Mouse (Mus musculus) liver, embryonic 12.5 days (tissue): ENCODE data around the gene Fbxo22. TPM values are rescaled to one million over a fixed set of nuclear protein-coding genes. Genes with fewer than 3 reads are reported as not detected.

Source experiments
- ATAC-seq: fragments of 200-750 bp; cut with Nextera tagmentation; 2 replicates; pipeline ENCODE4 v1.8.0; 2017; ENCODE audit warnings: moderate number of reproducible peaks, mild to moderate bottlenecking, moderate library complexity
- H3K27ac ChIP-seq: fragments of 300-500 bp; sonication (generic); 2 replicates; pipeline ENCODE4 v1.5.1; 2016; ENCODE audit warnings: mild to moderate bottlenecking
- H3K27me3 ChIP-seq: fragments of 300-500 bp; sonication (generic); replicated peaks from 2 replicates; pipeline ENCODE4 v1.6.1; 2016; ENCODE audit warnings: mild to moderate bottlenecking, moderate library complexity
- H3K36me3 ChIP-seq: fragments of 300-500 bp; sonication (generic); 2 replicates; pipeline ENCODE4 v1.6.1; 2016; ENCODE audit warnings: mild to moderate bottlenecking, moderate library complexity
- H3K4me1 ChIP-seq: fragments of 300-500 bp; sonication (generic); 2 replicates; pipeline ENCODE4 v1.6.1; 2016
- H3K4me2 ChIP-seq: fragments of 300-500 bp; sonication (generic); 2 replicates; pipeline ENCODE4 v1.6.1; 2016; ENCODE audit warnings: mild to moderate bottlenecking, moderate library complexity
- H3K4me3 ChIP-seq: fragments of 300-500 bp; sonication (generic); 2 replicates; pipeline ENCODE4 v1.5.1; 2016; ENCODE audit warnings: mild to moderate bottlenecking, moderate library complexity
- H3K9ac ChIP-seq: fragments of 300-500 bp; sonication (generic); 2 replicates; pipeline ENCODE4 v1.6.1; 2016; ENCODE audit warnings: mild to moderate bottlenecking, moderate library complexity
- H3K9me3 ChIP-seq: fragments of 300-500 bp; sonication (generic); replicated peaks from 2 replicates; pipeline ENCODE4 v1.6.1; 2016; ENCODE audit warnings: mild to moderate bottlenecking, moderate library complexity
- WGBS: fragments of 180-500 bp; shearing (Covaris S2); methylation state at CpG from one replicate; pipeline ENCODE4 v1.1.7; 2016; ENCODE audit not compliant: insufficient replicate concordance; 5-methylcytosine and 5-hydroxymethylcytosine counted together
- polyA plus RNA-seq: library from polyadenylated mRNA; unstranded; fragments of >200 nt; fragmentation: Nextera tagmentation; extraction: Ambion mirVana; gene quantifications from 2 replicates; pipeline ENCODE4 v1.2.1, GENCODE M21; 2016

Fbxo22 gene
- polyA plus RNA-seq, 1 experiment from 2014 or later: 36.3 TPM

DNA sequence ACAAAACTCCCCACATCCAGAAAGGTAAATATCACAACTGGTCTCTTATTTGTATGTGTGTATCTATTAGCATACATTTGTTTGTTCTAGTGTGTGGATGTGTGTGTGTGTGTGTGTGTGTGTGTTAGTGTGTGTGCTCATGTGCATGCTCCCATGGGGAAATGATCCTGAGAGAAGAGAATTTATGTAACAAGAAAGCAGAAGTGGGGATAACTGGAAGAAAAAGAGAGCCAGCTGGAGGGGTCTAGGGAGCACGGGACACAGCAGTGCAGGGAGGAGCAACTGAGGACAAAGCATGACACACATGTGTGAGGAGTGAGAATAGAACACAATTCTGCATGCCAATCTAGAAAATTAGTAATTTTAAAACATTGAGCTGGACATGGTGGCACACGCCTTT, 48.4 kb downstream of the Fbxo22 start:
- Histone ChIP-seq H3K27me3 (no peaks in the 10 kb centered on the region), H3K9ac (no peak overlapping the region), H3K9me3 (no peaks in the 10 kb centered on the region), H3K4me3 (no peak overlapping the region), H3K4me1 (no peaks in the 10 kb centered on the region), H3K4me2 (no peak overlapping the region), H3K36me3 (no peaks in the 10 kb centered on the region), H3K27ac (no peak overlapping the region)
- WGBS: 79% methylated on average over 2 of the region's 2 CpGs
- no peak for ATAC-seq

DNA sequence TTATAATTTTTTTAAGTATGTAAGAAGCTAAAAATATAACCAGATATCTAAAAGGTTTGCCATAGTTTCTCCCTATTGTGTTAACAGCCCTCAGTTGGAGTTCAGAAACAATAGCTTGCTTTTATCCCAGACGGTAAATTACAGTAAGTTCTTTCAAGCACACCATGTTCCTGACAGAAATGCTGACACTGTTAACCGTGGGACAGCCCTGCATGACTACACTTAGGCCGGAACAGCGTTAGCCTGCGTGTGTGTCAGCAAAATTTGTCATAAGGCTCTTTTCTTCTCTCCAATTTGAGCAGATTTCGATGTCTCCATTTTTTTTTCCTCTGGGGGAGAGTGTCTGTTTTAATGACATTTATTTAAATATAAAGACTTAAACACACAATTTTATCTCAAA, 51.0 kb downstream of the Fbxo22 start:
- no peak overlapping the region for H3K27ac ChIP-seq
- H3K4me1 ChIP-seq: no peaks in the 10 kb centered on the region
- no peaks in the 10 kb centered on the region for H3K27me3 ChIP-seq
- no peak overlapping the region for H3K4me3 ChIP-seq
- ATAC-seq: no peak
- 76% methylated on average over 6 of the region's 6 CpGs for WGBS
- H3K9ac ChIP-seq: no peak overlapping the region
- H3K9me3 ChIP-seq: no peaks in the 10 kb centered on the region
- no peak overlapping the region for H3K4me2 ChIP-seq
- H3K36me3 ChIP-seq: no peaks in the 10 kb centered on the region

- H3K4me1 ChIP-seq: no peaks in the 10 kb centered on the region
- no peak overlapping the region for H3K27ac ChIP-seq
- no peak overlapping the region for H3K4me3 ChIP-seq
- H3K9ac ChIP-seq: no peak overlapping the region
- no peak for ATAC-seq
- H3K27me3 ChIP-seq: no peaks in the 10 kb centered on the region
- no peaks in the 10 kb centered on the region for H3K9me3 ChIP-seq
- whole genome bisulfite sequencing: 55% methylated on average over 8 of the region's 8 CpGs
- H3K36me3 ChIP-seq: no peaks in the 10 kb centered on the region
- no peak overlapping the region for H3K4me2 ChIP-seq
These were observed 55.9 kb downstream of the Fbxo22 start for GRCm38 (mm10) chr9:55264356-55265302.

GRCm38 (mm10) chr9:55271960-55272560, 63.3 kb downstream of the Fbxo22 start:
- no peaks in the 10 kb centered on the region for H3K36me3 ChIP-seq
- 27% methylated on average over 5 of the region's 5 CpGs for WGBS
- no peak overlapping the region for H3K4me3 ChIP-seq
- H3K4me1 ChIP-seq: no peaks in the 10 kb centered on the region
- H3K9ac ChIP-seq: no peak overlapping the region
- H3K4me2 ChIP-seq: no peak overlapping the region
- no peaks in the 10 kb centered on the region for H3K9me3 ChIP-seq
- H3K27me3 ChIP-seq: no peaks in the 10 kb centered on the region
- H3K27ac ChIP-seq: no peak overlapping the region
- ATAC-seq: no peak

- Histone ChIP-seq H3K36me3 (no peaks in the 10 kb centered on the region), H3K27ac (no peak overlapping the region), H3K4me3 (no peak overlapping the region), H3K9ac (no peak overlapping the region), H3K27me3 (no peaks in the 10 kb centered on the region), H3K4me2 (no peak overlapping the region), H3K4me1 (no peaks in the 10 kb centered on the region), H3K9me3 (no peaks in the 10 kb centered on the region)
- ATAC-seq: no peak
- 59% methylated on average over 4 of the region's 4 CpGs for WGBS
These were observed 65.2 kb downstream of the Fbxo22 start for GRCm38 (mm10) chr9:55273906-55274305.

Other genes starting within 250 kb of the Fbxo22 start
- 0.06 and 0.20 TPM in 2 replicates for gene Chrna5, start 228.0 kb upstream of the Fbxo22 start, polyA plus RNA-seq
- gene Chrna3, start 182.4 kb upstream of the Fbxo22 start, polyA plus RNA-seq: 0.06 TPM in 1 of 2 replicates, not detected in the other
- 0.04 TPM in 1 of 2 replicates, not detected in the other for gene Chrnb4, start 160.1 kb upstream of the Fbxo22 start, polyA plus RNA-seq
- gene Ube2q2, start 60.1 kb upstream of the Fbxo22 start, polyA plus RNA-seq: 24.9 and 26.9 TPM in 2 replicates
- 0.56 and 0.99 TPM in 2 replicates for gene Nrg4, start 117.9 kb downstream of the Fbxo22 start, polyA plus RNA-seq
- gene Tmem266, start 118.0 kb downstream of the Fbxo22 start, polyA plus RNA-seq: not detected in 2 replicates